29 mouse cellular contexts compared by ENCODE assay signal in the genomic region with DNA sequence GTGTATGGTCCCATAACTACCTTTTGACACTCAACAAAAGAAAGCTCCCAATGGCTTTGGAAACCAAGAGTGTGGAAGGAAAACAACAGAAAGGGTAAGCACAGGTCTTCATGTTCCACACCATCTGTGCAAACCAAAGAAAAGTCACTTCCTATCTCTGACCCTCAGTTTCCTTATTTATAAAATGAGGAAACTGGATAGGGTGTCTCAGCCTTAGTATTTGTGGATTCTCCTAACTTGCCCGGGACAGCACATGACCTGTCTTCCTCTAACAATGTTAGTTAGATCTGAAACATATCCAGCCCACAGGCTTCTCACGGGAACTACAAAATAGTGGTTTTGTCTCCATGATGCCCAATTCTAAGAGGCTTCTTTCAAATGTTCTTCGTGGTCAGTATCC. TPM values are rescaled to one million over a fixed set of nuclear protein-coding genes. Genes with fewer than 3 reads are reported as not detected.
A peak's percentile ranks its signal among the peaks of the same experiment; 100 is the strongest.
DNase-seq lines count a peak whose midpoint lies in the region; ATAC-seq and TF ChIP-seq lines count a peak whose summit lies in the region.
"Had no signal": no experiment of that assay in that cellular context is flagged by ENCODE, and none has a peak within 500 bp of the region (broad histone marks: within the 10 kb centered on the region; RNA-seq: fewer than 3 reads in every experiment).

No protein-coding gene starts in this region.

- no peaks in the 10 kb centered on the region for H3K27me3 ChIP-seq in lung, embryonic 14.5 days (ENCODE audit: insufficient read depth, low read length)
- H3K27me3 ChIP-seq: embryonic facial prominence, embryonic 13.5 days; forebrain, embryonic 15.5 days; heart, embryonic 13.5 days; hindbrain, embryonic 12.5 days; hindbrain, embryonic 15.5 days had no signal

- H3K4me2 ChIP-seq in lung, embryonic 14.5 days, result no peak overlapping the region
- H3K4me2 ChIP-seq: embryonic facial prominence, embryonic 13.5 days; forebrain, embryonic 12.5 days; forebrain, embryonic 15.5 days; heart, embryonic 13.5 days; hindbrain, embryonic 12.5 days; hindbrain, embryonic 15.5 days had no signal

- no peak for TF ChIP-seq POLR2A in bone marrow macrophage, adult 2 months (IDR thresholded peaks at IDR 0.05; ENCODE audit: borderline replicate concordance, low read depth, low read length)

- no peak for TF ChIP-seq CTCF in lung, embryonic 14.5 days (IDR thresholded peaks at IDR 0.05; ENCODE audit: low read depth)
- no peak for TF ChIP-seq CTCF in bone marrow macrophage, adult 2 months (IDR thresholded peaks at IDR 0.05; ENCODE audit: low read depth, low read length)

- no peaks in the 10 kb centered on the region for H3K4me1 ChIP-seq in lung, embryonic 14.5 days (ENCODE audit: insufficient read depth)
- H3K4me1 ChIP-seq in bone marrow macrophage, adult 2 months (ENCODE audit: control insufficient read depth, insufficient read depth, low read length), result peaks cover 24% of the 10 kb centered on the region
- H3K4me1 ChIP-seq: forebrain, embryonic 12.5 days; forebrain, embryonic 15.5 days; heart, embryonic 10.5 days; heart, embryonic 13.5 days; hindbrain, embryonic 12.5 days; hindbrain, embryonic 15.5 days had no signal

- no peak overlapping the region for H3K27ac ChIP-seq in lung, embryonic 14.5 days (ENCODE audit: low read depth)
- H3K27ac ChIP-seq in bone marrow macrophage, adult 2 months (ENCODE audit: insufficient read depth, low read depth, low read length), result peak overlapping the region; percentile 74
- H3K27ac ChIP-seq: embryonic facial prominence, embryonic 10.5 days; embryonic facial prominence, embryonic 13.5 days; forebrain, embryonic 12.5 days; forebrain, embryonic 15.5 days; heart, adult 2 months; heart, embryonic 10.5 days; heart, embryonic 13.5 days; hindbrain, embryonic 12.5 days; hindbrain, embryonic 15.5 days had no signal

- H3K36me3 ChIP-seq in lung, embryonic 14.5 days (ENCODE audit: insufficient read depth), result no peaks in the 10 kb centered on the region
- H3K36me3 ChIP-seq: embryonic facial prominence, embryonic 10.5 days; embryonic facial prominence, embryonic 13.5 days; forebrain, embryonic 12.5 days; forebrain, embryonic 15.5 days; heart, embryonic 10.5 days; heart, embryonic 13.5 days; hindbrain, embryonic 12.5 days; hindbrain, embryonic 15.5 days had no signal

- H3K9me3 ChIP-seq in lung, embryonic 14.5 days (ENCODE audit: low read depth, low read length), result no peaks in the 10 kb centered on the region
- H3K9me3 ChIP-seq: embryonic facial prominence, embryonic 10.5 days; embryonic facial prominence, embryonic 13.5 days; forebrain, embryonic 12.5 days; forebrain, embryonic 15.5 days; heart, embryonic 10.5 days; heart, embryonic 13.5 days; hindbrain, embryonic 12.5 days; hindbrain, embryonic 15.5 days had no signal

- H3K4me3 ChIP-seq in lung, embryonic 14.5 days (ENCODE audit: low read depth, low read length), result no peak overlapping the region
- H3K4me3 ChIP-seq in bone marrow macrophage, adult 2 months (ENCODE audit: insufficient read depth, low read length), result no peak overlapping the region
- H3K4me3 ChIP-seq: embryonic facial prominence, embryonic 10.5 days; embryonic facial prominence, embryonic 13.5 days; erythroblast, embryonic 14.5 days; forebrain, embryonic 12.5 days; forebrain, embryonic 15.5 days; heart, adult 2 months; heart, embryonic 10.5 days; heart, embryonic 13.5 days; hindbrain, embryonic 12.5 days; hindbrain, embryonic 15.5 days had no signal

- H3K9ac ChIP-seq in lung, embryonic 14.5 days, result no peak overlapping the region
- H3K9ac ChIP-seq: embryonic facial prominence, embryonic 13.5 days; forebrain, embryonic 12.5 days; forebrain, embryonic 15.5 days; heart, embryonic 13.5 days; hindbrain, embryonic 12.5 days; hindbrain, embryonic 15.5 days had no signal

- no peak for ATAC-seq in lung, embryonic 14.5 days (ENCODE audit: insufficient read depth)
- ATAC-seq in granulocyte monocyte progenitor cell, adult 5-6 weeks (replicated peaks; ENCODE audit: poor library complexity, severe bottlenecking), result peak; percentile 75
- ATAC-seq in megakaryocyte progenitor cell, adult 5-6 weeks (replicated peaks; ENCODE audit: poor library complexity), result peak; percentile 48
- ATAC-seq: CD4-positive, CD25-positive, alpha-beta regulatory T cell, adult 4 months; forebrain, embryonic 15.5 days had no signal

- WGBS in lung, embryonic 14.5 days, result 69% methylated on average over 3 of the region's 3 CpGs

- intact Hi-C loops in gastrocnemius, postnatal 14 days (cut with DNase I; ENCODE audit: low total_unique reads), result no loop called here

- DNase-seq in lung, embryonic 14.5 days, result peak; percentile 18
- DNase-seq in lung, postnatal 4 days, result no peak
- DNase-seq in gastrocnemius, postnatal 14 days, result no peak
- DNase-seq: adrenal gland, adult 2 months; adrenal gland, postnatal 14 days; cerebellum, adult 11-12 months; cerebellum, adult 8-10 months; cerebellum, postnatal 10 days; cerebellum, postnatal 36 days; embryo, embryonic 11 days; gastrocnemius, postnatal 10 days; heart, adult 2 months; heart, postnatal 14 days had no signal

RNA-seq across cellular contexts. Expression of gene Ch25h, which starts 10.5 kb away (rescaled TPM):
- 0.14 and 0.43 TPM in 2 replicates for polyA plus RNA-seq in lung, embryonic 14.5 days (2014; fragmentation: Nextera tagmentation; extraction: Ambion mirVana)
- polyA plus RNA-seq in bone marrow macrophage, adult 2 months (2012; ENCODE audit: insufficient read depth, insufficient read length, missing spikeins), result 4.4 and 5.0 TPM in 2 replicates
- total RNA-seq in granulocyte monocyte progenitor cell, adult 5-6 weeks (2014; fragmentation: Nextera tagmentation), result not detected in 2 replicates
- not detected in 2 replicates for total RNA-seq in granulocyte monocyte progenitor cell, adult 5-6 weeks (2017)
- 0.29 TPM in 1 of 2 replicates, not detected in the other for total RNA-seq in megakaryocyte progenitor cell, adult 5-6 weeks (2015)
- total RNA-seq in megakaryocyte progenitor cell, adult 5-6 weeks (2017), result not detected in 2 replicates
- not detected for total RNA-seq in gastrocnemius, postnatal 14 days (2021)
- total RNA-seq: adrenal gland, postnatal 14 days; adrenal gland, postnatal 4 days; gastrocnemius, adult 18-20 months; MEL had no signal
- polyA plus RNA-seq: CD4-positive, CD25-positive, alpha-beta regulatory T cell, adult 4 months; erythroblast, embryonic 14.5 days had no signal
